Comparison of ENCODE assay signal across 34 mouse cellular contexts in genomic region chr19:35482469-35482868, GRCm38 (mm10).
"Had no signal": no experiment of that assay in that cellular context is flagged by ENCODE, and none has a peak within 500 bp of the region (broad histone marks: within the 10 kb centered on the region; RNA-seq: fewer than 3 reads in every experiment).

No protein-coding gene starts in this region.

- H3K36me3 ChIP-seq: heart, embryonic 12.5 days; heart, embryonic 13.5 days; heart, embryonic 15.5 days; hindbrain, embryonic 10.5 days; hindbrain, embryonic 12.5 days; hindbrain, embryonic 13.5 days; hindbrain, embryonic 15.5 days; intestine, embryonic 15.5 days; kidney, embryonic 15.5 days had no signal

- H3K9me3 ChIP-seq: heart, embryonic 12.5 days; heart, embryonic 13.5 days; heart, embryonic 15.5 days; hindbrain, embryonic 10.5 days; hindbrain, embryonic 12.5 days; hindbrain, embryonic 13.5 days; hindbrain, embryonic 15.5 days; intestine, embryonic 15.5 days; kidney, embryonic 15.5 days had no signal

- ATAC-seq: hindbrain, embryonic 16.5 days; hindbrain, postnatal 0 days; inflammation-experienced regulatory T-cells, adult 6 months; intestine, embryonic 15.5 days; intestine, embryonic 16.5 days; intestine, postnatal 0 days had no signal

- H3K27ac ChIP-seq: heart, embryonic 13.5 days; heart, embryonic 15.5 days; hindbrain, embryonic 10.5 days; hindbrain, embryonic 12.5 days; hindbrain, embryonic 13.5 days; hindbrain, embryonic 14.5 days; hindbrain, embryonic 15.5 days; hindbrain, postnatal 0 days; intestine, embryonic 15.5 days; kidney, embryonic 15.5 days; kidney, postnatal 0 days; layer of hippocampus, adult 2 months; left cerebral cortex, adult 2 months had no signal

- H3K4me1 ChIP-seq: heart, embryonic 12.5 days; heart, embryonic 15.5 days; hindbrain, embryonic 10.5 days; hindbrain, embryonic 12.5 days; hindbrain, embryonic 13.5 days; hindbrain, embryonic 15.5 days; intestine, embryonic 15.5 days; kidney, embryonic 15.5 days had no signal

- H3K4me3 ChIP-seq: heart, embryonic 12.5 days; heart, embryonic 13.5 days; heart, embryonic 15.5 days; hindbrain, embryonic 10.5 days; hindbrain, embryonic 12.5 days; hindbrain, embryonic 13.5 days; hindbrain, embryonic 15.5 days; intestine, embryonic 15.5 days; kidney, embryonic 15.5 days; layer of hippocampus, adult 2 months; left cerebral cortex, adult 2 months had no signal

- H3K9ac ChIP-seq: heart, embryonic 12.5 days; heart, embryonic 13.5 days; heart, embryonic 15.5 days; hindbrain, embryonic 12.5 days; hindbrain, embryonic 13.5 days; hindbrain, embryonic 14.5 days; hindbrain, embryonic 15.5 days; intestine, embryonic 15.5 days; kidney, embryonic 15.5 days had no signal

- DNase-seq: heart, postnatal 10 days; heart, postnatal 14 days; heart, postnatal 36 days; heart, postnatal 4 days; kidney, adult 11 months; kidney, adult 18-20 months; kidney, adult 2 months; kidney, adult 8-10 months; kidney, adult 9 months; kidney, postnatal 10 days; kidney, postnatal 14 days; kidney, postnatal 25 days; kidney, postnatal 36 days; kidney, postnatal 4 days; layer of hippocampus, adult 9-11 months; layer of hippocampus, postnatal 36 days had no signal

- H3K27me3 ChIP-seq: heart, embryonic 12.5 days; heart, embryonic 13.5 days; heart, embryonic 15.5 days; hindbrain, embryonic 12.5 days; hindbrain, embryonic 13.5 days; hindbrain, embryonic 15.5 days; intestine, embryonic 15.5 days; kidney, embryonic 15.5 days had no signal
